Mouse (Mus musculus) liver, embryonic 14.5 days (tissue): Measurements from ENCODE around the gene Psma6.

Experiments
- CTCF ChIP-seq: IDR thresholded peaks from 2 replicates; pipeline ENCODE4 v1.5.1; 2016; ENCODE audit warnings: antibody characterized with exemption, low read depth, control low read depth
- EP300 ChIP-seq: IDR thresholded peaks from 2 replicates; pipeline ENCODE4 v1.6.1; 2016; ENCODE audit warnings: antibody characterized with exemption, low read depth

DNA sequence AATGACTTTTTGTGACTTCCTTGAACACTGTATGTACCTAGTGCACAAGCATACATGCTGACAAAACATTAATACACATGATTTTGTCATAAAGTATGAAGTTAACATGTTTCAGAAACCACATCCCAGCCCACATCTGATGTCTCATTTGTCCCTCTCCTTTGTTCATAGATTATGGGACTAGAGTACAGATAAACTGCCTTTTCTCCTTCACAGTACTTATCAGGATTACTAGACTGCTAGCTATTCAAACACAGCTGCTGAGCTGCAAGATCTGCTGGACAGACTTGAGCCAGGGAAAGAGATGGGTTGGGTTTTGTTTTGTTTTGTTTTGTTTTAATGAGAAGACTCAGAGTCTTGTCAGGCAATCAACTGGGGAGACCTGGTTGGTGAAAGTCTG is 8.1 kb downstream of the Psma6 start:
- TF ChIP-seq EP300 (no peak), CTCF (no peak)
